Mouse (Mus musculus): ENCODE results near the gene Tspan5.

The Tspan5 gene

DNA sequence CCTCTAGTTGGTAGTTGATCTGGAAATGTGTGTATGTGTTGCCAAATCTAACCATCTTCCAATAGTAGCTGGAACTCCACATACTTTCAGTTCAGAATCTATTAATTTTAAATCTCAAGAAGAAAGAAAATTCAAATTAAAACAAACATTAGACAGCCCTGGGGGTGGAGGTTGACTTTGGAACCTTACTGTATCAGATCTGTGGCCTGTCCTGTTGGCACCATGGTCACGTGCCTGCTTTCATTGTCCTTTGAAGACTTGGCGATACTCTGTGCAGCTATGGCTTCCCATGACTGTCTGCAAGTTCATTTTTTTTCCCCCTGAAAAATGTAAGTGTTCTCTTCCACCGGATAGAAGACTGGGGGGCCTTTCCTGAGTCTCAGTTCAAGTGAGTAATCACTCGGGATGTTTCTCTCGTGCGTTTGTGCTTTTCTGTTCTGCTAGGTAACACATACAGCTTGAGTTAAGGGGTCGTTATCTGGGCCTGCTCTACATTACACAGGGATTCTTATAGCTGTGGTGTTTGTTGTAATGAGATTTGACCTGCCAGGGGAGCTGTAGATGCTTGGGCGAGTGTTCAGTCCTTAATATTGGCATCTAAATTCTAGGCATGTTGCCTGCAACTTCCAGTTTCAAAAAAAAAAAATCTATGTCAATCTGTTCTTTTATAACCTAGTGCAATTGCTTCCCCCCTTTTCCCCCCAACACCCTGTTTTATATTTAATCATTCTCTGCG lies 32.0 kb downstream of the Tspan5 start:
- DNase-seq (ENCODE audit: low spot score): no peak

DNA sequence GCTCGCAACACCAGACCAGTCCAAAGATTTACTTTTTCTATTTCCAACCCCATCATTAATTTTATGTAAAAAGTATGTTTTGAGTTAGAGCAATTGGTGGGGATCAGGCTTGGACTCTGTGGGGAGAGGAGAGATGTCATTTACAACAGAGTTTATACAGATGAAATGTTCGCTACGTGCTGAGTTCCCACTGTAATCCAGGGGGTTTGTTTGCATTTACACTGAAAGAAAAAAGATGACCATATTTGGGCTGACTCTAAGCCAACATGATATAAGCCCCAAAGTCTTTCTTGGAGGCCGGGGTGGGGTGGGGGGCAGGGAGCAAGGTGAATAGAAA lies 32.6 kb downstream of the Tspan5 start:
- DNase-seq (ENCODE audit: low spot score): no peak

DNA sequence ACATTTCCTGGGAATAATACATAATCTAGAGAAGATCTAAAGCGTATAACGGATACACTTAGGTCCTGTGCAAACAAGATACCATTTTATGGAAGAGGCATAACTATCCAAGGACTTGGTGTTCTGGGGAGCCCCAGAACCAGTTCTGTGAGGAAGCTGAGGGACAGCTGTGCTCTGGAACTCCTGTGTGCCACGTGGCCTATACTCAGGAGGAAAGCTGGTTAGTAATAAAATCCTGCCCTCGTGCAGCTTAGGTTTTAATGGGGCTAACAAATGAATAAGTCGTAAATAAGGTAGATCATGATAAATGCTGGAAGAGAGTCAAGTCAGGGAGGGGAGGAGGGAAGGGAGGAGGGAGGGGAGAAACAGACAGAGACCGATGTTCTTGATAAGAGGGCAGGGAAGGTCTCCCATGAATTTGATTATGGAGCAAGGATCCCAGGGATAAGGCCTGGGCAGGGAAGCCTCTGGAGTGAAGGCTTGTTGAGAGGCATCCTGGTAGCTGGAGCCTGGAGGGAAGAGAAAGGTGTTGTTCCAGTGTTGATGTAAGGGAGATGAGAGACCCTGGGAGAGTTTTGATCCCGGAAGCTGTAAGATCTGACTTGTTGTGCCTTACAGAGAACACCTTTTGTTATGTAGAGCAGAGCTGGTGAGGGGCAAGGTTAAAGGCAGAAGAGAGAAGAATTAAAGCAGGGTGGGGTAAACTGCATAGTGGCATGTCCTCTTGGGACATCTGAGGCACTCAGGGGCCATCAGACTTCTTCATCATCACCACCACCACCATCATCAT lies 34.1 kb downstream of the Tspan5 start:
- DNase-seq (ENCODE audit: low spot score): no peak

DNA sequence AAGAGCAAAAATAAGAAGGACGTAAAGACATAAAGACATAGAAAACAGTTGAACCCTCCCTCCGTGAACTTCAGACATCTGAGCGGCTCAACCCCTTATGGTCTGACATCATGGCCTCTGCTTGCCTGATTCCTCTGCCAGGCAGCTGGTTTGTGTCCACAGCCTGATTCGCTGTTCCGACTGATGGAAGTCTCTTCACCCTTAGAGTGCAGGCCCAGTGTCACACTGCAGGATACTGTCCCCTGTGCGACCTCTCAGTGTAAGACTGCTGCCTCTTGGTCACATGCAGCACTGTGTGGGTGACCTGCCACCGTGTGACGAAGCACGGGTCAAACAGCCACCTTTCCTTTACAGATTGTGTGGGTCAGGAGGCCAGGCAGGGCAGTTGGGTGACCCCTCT lies 39.5 kb downstream of the Tspan5 start:
- DNase-seq (ENCODE audit: low spot score): no peak

DNA sequence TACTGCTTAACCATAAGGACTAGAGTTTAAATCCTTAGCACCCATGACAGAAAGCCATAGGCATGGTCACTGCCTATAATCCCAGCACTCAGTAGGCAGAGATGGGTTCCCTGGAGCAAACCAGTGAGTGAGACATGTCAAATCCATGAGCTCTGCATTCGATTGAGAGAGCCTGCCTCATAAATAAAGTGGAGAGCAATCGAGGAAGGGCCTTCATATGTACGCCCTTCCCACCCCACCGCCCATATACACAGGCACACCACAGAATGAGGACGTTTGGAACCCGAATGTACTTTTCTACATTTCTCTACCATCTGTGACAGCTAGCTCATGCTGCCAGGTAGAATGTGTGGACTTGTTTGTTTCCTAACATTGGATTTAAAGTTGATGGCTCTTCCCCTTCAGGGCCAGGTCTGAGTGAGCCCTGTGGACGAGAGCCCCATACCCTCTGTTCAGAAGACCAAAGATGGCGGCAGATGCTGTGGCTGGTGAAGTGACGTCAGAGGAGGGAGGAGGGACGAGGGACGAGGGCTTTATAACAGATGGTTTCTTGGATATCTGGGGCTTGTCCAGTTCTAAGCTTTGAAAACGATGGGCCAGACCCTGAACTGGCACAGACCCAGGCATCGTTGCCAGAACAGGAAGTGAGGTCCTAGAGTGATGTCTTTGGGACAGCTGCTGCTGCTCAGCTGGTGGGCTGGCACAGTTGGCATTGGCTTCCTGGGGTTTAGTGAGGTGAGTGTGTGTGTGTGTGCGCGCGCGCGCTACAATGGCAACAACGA lies 42.1 kb downstream of the Tspan5 start:
- no peak for DNase-seq (ENCODE audit: low spot score)

DNA sequence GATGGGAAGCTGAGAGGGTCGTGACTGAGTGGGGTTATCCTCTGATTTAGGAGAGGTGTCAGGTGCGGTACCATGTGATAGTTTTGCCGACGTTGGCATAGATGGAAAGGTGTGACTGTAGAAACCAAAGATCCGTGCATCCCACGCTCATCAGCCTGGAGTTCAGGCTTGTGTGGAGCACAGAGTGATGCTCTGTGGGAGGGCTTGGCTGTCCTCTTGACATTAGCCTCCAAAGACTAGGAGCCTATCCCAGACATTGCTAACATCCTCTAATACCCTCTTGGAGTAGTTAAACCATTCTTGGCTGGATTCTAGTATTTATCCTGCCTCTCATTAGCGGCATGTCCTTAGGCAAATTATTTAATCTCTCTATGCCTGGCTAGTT lies 42.6 kb downstream of the Tspan5 start:
- DNase-seq (ENCODE audit: low spot score): no peak

DNA sequence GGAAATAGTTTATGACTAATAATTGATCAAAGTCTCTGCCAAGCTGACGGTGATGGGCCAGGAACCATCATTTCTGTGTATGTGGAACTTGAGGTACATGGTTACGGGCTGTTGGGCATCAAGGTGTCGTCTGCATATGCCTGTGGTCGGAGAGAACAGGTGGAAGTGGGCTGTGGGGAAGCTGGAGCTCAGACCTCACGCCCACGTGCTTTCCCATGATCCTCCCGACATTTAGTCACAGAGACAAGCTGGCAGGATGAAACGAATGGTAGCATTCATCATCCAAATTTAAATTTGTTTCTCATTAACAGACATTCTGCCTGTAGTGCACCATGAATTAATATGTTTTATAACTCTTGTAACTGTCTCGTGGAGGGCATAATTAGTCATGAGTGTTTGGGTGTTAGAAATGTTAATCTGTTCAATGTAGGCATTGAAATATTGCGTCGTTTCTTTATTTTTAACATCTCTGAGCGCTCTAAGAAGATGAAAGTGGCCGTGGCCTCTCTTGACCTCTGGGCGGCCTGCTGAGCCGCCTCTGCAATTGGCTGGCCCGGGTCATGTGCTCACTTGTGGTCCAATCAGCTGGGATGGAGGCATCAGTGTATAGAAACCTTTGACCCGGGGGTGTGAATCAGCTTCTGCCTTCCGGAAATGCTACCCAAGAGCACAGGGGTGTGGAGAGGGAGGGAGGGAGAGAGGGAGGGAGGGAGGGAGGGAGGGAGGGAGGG lies 45.9 kb downstream of the Tspan5 start:
- no peak for DNase-seq (ENCODE audit: low spot score)

DNA sequence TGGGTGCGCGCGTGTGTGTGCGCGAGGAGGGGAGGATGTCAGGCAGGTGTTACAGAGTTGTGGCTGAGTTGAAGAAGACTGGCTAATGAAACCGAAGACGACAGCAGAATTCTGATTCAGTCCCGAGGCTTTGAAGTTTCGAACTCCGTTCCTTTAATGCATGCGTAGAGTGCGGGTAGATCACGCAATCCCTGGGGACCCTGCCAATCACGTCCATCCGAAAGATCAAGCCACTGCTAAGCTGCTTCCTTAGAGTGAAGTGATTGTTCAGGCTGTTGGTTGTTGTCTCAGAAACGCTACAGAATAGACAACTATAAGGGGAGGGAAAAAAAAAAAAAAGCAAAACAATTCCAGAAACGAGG lies 46.5 kb downstream of the Tspan5 start:
- DNase-seq (ENCODE audit: low spot score): no peak

DNA sequence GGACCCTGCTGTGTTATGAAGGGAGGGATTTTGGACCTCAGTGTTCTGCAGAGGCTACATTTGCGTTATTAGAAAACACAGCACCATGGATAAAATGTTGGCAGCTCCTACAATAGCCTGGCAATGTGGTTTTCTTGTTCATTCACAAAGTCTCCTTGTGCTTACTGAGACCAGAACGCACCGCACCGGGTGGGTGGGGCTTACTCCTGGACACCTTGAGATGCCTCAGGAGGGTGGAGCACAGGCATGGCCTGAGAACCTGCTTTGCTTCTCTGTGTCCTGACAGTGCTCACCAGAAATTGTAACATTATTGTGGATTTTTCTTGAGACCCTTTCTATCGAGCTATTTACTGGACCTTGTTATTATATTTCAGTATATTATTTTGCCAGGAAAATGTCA lies 47.3 kb downstream of the Tspan5 start:
- no peak for DNase-seq (ENCODE audit: low spot score)

DNA sequence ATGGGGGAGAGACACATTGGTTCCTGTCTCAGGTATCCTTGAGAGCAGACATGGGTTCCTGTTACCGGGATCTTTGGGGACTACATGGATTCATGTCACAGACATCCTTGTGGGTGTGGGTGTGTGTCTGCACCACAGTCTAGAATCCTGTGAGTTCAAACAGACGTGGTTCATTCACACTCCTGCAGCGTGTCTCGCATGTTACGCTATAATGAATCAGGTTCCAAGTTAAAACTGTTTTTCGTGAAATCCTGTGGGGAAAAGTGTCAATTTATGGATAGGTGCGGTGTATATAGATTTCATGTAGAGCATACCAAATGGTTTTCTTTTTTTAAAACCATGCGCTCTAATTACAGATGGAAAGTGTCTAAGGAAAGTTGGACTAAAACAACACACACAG lies 52.5 kb downstream of the Tspan5 start:
- DNase-seq (ENCODE audit: low spot score): no peak

DNA sequence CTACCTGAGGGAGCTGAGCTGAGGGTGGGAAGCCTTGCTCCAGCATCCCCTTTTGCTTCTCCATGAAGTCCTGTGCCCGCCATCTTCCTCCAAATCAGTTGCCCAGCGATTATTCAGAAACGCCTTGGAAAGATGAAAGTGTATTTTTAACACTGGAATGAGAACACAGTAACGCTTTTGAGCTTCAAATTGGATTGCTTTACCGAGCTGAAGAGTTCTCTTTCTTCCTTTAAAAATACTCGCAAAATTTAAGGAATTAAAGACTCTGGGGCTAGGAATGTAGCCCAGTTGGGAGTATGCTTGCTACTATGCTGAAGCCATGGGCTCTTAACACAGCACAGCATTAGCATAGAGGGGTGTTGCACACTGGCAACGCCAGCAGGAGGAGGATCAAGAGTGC lies 54.0 kb downstream of the Tspan5 start:
- no peak for DNase-seq (ENCODE audit: low spot score)

DNA sequence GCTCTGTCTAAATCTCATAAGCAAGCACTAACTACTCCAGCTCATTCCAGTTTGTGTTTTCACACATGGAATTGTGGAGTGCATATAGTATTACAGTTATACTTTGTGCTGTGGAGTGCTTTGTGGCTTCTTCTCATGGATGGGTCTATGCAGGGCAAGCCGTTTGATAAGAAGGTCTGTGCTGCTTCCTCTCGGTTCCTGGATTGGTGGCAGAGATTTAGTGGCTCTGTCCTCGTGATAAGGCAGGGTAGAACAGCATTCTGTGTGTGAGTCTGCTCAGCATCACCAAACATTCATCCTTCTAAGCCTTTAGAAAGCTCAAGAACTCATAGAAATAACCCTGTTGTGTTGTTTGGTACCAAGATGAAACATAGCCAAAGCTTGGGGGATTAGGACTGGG lies 54.6 kb downstream of the Tspan5 start:
- no peak for DNase-seq (ENCODE audit: low spot score)

DNA sequence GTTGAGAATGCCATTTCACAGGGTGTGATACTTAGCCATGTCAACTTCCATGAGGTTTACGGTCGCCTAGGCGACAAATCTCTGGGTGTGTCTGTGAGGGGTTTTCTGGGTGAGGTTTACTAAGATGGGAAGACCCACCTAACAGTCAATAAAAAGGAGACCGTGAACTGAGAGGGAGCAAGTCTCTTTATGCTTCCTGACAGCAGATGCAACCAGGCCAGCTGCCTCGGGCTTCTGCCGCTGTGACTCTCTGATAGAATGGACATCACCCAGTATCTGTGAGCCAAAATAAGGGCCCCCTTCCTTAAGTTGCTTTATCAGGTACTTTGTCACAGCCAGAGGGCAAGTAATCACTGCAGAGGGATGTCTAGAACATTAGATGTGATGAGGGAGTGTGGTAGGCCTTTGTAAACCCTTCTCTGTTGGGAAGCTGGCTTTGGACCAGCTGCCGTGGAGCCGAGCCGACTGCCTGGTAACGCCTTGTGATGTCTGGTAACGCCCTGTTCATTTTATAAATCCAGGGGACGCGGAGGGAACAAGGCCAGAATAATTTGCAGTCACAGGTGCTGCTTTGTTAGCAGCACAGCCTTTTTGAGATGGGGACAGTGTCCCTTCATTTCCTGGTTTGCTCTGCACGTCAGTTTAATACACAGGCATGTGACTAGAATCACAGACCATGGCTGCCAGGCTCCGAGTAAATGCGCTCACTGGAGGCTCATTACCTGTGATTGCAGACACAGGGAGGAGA lies 58.8 kb downstream of the Tspan5 start:
- peak; percentile 43 for DNase-seq (ENCODE audit: low spot score)

DNA sequence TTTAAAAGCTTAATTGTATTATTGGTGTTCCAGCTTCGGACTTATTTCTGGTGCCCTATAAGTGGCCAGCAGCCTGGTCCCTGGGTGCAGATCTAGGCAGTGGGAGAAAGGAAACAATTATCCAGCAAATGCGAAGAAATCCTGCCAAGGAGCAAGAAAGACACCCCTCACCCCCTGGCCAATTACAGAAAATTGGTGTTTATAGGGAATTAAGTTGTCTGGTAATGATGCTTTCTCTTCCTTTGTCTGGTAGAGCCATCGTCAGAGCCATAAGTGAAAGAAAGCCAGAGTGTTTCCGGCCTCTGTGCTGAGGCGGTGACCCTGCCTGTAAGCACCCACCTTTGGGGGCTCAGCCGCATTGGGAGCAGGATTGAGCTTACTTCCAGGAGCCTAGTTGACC lies 59.7 kb downstream of the Tspan5 start:
- no peak for DNase-seq (ENCODE audit: low spot score)

DNA sequence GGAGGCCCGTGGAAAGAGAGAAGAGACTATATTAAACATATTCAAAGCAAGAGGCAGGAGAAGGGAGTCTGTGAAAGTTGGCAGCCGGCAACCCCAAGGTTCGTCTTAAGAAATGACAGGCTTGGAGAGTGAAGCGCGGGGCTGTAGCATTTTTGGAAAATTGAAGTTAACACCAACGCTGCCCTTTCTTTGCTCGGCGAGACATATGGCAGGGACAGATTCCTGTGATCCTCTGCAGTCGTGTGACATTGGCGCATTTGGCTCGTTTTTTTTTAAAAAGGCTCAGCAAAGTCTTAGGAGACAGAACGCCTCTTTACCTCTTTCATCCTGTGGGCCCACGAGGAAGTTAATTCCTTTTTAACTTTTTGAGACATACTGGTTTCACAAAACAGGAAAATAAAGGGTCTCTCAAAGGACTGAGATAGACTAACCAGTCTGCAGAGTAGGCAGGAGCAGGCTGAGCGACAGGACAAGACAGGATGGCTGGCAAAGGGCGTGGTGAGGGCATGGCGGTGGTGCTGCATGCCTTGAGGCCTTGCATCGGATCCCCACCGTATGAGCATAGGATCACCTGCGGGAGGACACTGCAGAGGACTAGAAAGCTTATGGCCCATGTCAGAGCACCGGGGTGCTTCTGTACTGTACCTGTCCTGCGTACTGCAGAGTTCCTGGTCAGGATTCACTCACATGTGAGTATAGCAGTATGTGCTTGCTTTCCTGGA lies 60.9 kb downstream of the Tspan5 start:
- no peak for DNase-seq (ENCODE audit: low spot score)

DNA sequence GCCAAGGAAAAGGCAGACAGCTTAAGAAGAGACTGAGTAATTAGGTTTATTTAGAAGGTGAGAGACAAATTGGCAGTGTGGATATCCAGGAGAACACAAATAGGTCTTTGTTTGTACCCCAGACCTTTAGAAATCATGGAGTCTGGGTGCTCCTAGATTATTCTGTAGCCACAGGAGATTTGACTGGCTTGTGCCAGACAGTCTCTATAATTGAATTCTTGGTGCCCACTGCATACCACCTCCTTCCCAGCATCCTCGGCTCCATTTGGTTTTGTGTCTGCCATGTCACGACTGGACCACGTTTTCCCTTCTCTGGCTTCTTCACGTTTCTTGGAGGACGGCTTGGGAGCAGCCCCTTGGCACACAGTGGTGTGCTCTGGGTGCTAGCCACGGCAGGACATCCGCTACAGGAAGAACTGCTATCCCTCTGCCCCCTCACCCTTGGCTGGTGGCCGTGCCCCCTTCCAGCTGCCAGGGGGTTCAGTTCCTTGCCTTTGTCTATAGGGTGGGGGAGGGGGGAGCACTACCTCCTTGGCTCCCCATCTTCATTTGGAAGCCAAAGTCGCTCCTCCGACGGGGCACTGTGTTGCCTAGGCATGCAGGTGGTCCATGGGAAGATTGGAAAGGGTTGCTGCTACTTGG lies 61.6 kb downstream of the Tspan5 start:
- no peak for DNase-seq (ENCODE audit: low spot score)

DNA sequence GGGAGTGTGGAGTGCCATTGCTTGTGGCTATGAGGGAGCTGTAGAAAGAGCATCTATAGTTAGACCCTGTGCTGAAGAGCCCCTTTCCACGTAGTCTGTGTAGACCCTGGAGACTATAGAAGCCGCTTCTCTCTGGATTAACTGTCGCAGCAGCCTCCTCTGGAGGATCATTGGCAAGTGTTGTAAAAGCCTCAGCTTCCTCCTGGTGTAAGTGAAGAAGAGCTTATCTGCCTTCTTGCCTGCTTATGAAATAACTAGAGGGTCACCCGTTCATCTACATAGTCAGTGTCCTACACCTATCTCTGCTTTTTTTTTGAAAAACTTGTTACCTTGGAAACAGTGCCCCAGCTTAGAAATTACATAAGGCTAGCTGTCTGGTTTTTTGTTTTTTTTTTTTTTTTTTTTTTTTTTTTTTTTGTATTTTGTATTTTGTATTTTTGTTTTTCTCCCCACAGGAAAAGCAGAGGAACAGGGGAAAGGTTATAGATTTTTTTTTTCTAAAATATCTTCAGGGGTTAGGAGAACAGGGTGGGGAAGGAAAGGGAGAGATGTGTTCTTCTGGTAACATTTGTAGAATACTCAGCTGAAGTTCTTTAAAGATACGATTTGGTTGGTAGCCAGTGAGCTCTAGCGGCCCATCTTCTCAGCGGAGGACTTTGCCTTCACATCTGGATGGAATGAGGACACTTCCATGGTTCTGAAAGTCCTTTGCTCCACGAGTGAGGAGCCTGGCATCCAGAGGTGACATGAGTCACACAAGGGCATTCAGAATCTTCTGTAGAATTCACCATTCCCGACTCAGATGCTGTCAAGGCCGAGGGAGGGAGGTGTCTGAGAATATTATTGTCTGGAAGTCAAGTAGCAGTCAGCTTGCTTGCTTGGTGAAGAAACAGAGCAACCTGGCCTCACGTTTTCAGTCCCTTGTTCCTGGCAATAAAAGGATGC lies 62.4 kb downstream of the Tspan5 start:
- DNase-seq (ENCODE audit: low spot score): no peak

DNA sequence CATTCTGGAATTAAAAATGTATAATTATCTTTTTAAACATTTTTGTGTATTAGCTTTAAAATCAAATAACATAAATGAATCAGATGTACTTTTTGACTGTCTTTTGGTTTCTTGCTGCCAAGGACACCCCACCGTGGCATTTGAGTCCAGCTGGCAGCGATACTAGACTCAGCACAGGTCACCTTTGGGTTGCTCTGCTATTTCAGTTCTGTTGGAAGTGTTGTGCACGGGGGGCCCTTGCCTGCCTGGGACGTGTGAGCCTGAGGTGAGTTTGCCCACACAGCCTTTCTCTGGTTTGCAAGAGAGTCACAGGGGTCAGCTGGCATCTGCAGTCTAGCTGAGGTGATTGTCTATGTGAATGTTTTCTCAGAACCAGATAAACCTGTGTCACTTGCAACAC lies 65.8 kb downstream of the Tspan5 start:
- DNase-seq (ENCODE audit: low spot score): no peak

DNA sequence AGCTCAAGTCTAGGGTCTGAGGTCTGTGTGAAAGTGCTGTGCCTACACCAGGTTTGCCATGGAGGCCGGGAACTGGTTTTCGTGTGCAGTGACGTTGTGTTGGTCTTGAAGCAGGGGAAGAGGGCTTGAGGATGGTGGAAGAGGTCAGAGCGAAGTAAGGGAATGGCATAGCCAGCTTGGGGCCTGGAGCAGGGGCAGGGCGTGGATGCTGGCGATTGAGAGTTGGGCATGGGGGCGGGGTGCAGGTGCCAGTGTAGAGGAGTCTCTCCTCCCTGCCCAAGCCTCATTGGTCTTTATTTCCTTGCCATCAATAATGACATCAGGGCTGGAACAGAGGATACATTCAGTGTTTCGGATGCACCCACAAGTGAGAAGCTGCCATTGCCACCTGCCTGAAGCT lies 67.5 kb downstream of the Tspan5 start:
- no peak for DNase-seq (ENCODE audit: low spot score)
